Mouse (Mus musculus): ENCODE results near the gene Lpar1. TPM values are rescaled to one million over a fixed set of nuclear protein-coding genes. Genes with fewer than 3 reads are reported as not detected.

The Lpar1 gene
- polyA plus RNA-seq, 1 experiment from 2014 or later: 194 TPM

Small RNA genes lying within 50 kb of the gene (microRNA-seq; reads per million reads assigned to microRNA genes)
- 10.2 reads per million, percentile 27 among the genes with 10 or more reads in this experiment for gene Mir3095

Other genes starting within 250 kb of the Lpar1 start
- gene Olfr267, start 233.8 kb upstream of the Lpar1 start, polyA plus RNA-seq (2016; fragmentation: Nextera tagmentation; extraction: Ambion mirVana): not detected in 2 replicates